Mouse (Mus musculus) cerebellum, adult 11 months (tissue): Measurements from ENCODE around the gene Peli2.

ENCODE experiments used
- DNase-seq: peaks from one replicate; pipeline ENCODE4 v3.0.0; 2022

Peli2 gene

DNA sequence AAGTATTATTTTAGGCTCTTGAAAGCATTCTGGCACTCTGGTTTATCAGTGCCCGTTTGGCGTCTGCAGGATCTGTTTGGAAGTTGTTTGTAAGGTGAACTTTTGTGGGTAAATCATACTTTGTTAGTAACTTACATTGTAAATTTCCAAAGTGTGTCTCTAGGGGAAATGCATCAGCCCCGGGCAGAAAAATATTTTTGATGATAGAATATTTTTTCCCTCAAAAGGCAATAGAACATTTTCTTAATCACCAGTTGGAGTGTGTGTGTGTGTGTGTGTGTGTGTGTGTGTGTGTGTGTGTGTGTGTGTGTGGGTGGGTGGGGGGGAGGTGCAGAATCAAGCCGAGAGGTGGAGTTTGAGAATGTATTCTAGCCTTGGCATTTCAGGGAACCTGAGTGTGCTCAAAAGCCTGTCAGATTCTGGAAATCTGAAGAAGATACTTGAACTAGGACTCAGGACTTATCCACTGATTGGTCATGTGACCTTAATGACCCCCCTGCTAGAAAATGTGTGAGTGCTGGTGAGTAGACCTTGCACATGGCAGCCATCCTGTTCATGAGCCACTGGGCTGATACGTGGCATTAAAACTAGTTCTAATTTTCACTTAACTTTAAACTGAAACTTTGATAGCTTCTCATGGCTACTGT is 33.4 kb downstream of the Peli2 start:
- no peak for DNase-seq

- no peak for DNase-seq
Observed at GRCm38 (mm10) chr14:48154641-48155040, 34.0 kb downstream of the Peli2 start.

GRCm38 (mm10) chr14:48155153-48155552 is 34.5 kb downstream of the Peli2 start:
- no peak for DNase-seq

GRCm38 (mm10) chr14:48157085-48157484 is 36.5 kb downstream of the Peli2 start:
- no peak for DNase-seq

GRCm38 (mm10) chr14:48157835-48158234 is 37.2 kb downstream of the Peli2 start:
- DNase-seq = no peak

- no peak for DNase-seq
Observed at GRCm38 (mm10) chr14:48159401-48159800, 38.8 kb downstream of the Peli2 start.

DNA sequence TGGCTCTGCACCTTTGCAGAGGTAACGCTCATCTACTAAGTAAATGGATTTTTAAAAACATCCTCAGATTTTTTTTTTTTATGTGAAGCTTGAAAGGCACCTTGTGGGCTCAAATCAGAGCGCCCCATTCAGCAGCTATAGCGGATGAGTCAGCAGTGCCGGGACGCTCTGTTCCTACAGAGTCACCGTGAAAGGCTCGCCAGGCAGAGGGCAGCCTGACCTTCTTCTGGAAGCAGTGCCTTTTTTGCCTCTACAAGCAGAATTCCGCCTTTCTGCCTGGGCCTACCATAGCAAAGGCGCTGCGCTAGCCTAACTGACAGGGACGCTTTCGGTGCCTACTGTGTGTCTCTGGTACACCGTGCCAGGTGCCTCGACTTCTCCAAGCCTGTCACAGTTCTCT is 41.8 kb downstream of the Peli2 start:
- no peak for DNase-seq

DNA sequence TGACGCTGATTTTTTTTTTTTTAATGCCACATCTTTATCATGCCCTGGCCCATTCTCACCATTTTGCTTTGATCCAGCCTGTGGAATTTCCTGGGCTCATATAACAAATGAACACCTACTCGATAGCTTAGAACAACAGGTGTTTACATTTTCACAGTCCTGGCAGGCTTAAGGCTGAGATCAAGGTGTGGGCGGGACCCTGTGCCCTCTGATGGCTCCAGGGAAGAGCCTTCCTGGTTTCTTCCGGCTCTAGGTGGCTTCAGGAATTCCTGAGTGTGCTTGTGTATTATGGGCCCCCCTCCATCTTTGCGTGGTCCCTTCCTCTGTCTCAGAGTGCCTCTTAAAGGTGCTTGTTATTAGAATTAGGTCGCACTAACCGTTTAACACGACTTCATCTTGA is 44.3 kb downstream of the Peli2 start:
- DNase-seq = no peak

DNA sequence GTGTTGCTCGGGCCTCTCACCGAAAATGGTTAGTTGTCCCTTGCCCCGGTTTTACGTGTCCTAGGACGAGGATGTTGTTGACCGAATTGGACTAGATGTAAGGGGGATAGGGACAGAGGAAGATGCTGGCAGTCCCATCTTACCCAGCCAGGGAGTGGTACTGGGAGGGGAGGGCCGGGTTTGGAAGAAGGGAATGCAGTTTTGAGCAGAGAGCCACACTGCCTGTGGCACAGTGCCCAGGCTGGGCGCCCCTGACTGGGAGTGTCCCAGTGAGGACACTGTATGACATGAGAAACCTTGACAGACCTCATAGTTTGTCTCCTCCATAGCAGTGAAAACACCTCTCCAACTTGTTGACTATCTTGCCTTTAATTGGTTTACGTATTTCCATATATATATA is 45.8 kb downstream of the Peli2 start:
- no peak for DNase-seq

- no peak for DNase-seq
Observed at GRCm38 (mm10) chr14:48167020-48167419, 46.4 kb downstream of the Peli2 start.

DNA sequence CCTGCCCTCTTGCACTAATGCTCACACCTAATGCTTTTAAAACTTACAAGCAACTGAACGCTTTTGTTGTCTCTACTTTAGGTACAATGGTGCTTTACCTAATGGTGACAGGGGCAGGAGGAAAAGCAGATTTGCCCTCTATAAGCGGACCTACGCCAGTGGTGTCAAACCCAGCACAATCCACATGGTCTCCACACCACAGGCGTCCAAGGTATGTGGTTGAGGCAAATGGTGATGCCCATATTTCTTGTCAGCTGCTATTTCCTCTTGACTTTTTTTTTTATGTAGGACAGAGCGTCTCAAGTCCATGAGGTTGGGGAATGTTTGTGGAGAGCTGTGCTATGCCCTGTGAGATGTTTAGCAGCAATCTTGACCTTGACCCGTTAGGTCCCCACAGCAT is 47.5 kb downstream of the Peli2 start:
- no peak for DNase-seq

- peak; percentile 35 for DNase-seq
Observed at GRCm38 (mm10) chr14:48169970-48170369, 49.3 kb downstream of the Peli2 start.

- no peak for DNase-seq
Observed at GRCm38 (mm10) chr14:48171268-48171667, 50.6 kb downstream of the Peli2 start.

DNA sequence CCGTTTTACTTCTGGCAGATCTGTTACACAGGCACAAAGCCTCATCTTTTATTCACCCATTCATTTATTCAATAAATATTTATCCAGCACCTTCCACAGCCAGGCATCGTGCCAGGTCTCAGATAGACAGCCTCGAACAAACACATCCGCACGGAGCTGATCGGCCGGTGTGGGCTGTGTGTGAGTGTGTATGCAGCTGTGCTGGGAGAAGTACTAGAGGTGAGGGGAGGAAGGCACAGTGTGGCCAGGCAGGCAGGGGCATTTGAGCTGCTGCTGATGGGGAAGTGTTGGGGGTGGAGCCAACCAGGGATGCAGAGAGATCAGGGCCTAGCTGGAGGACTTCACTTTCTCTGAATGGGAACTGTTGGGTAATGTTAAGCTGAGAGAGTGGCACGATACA is 51.4 kb downstream of the Peli2 start:
- DNase-seq = no peak

DNA sequence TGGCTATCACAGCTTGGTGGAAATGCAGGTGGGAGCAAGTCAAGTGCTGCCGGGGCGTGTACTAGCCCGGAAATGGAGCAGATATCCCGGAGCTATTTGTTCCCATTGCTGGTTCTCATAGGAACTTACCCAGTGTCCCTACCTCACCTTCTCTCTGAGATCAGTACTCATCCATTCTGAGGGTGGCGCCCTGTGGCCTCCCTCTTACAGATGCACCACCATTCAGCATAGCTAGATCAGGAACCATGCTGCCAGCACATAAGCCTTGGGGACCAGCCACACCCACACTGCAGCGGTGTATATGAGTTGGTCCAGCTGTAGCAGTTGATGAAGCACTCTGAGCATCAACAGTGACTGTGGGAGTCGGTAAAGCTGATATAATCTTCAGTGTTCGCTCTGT is 52.3 kb downstream of the Peli2 start:
- no peak for DNase-seq

DNA sequence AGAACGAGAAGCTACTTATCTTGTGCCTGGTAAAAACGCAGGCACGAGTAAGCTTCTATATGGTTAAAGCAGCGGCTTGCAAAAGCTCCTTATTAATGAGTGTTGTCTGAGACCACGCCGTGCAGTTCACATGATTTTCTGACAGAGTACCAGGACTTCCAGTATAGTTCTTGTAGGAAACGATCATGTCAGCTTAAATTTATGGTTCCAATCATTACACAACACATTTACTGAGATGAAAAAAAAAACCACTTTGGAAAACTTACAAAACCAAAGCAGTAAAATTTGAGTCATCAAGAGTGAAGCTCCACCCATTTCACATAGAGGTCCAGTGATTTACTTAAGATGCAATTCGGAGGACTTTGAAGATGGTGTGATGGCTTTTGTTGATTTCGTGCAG is 53.2 kb downstream of the Peli2 start:
- no peak for DNase-seq

GRCm38 (mm10) chr14:48174356-48174755 is 53.7 kb downstream of the Peli2 start:
- no peak for DNase-seq

GRCm38 (mm10) chr14:48175115-48175514 is 54.5 kb downstream of the Peli2 start:
- no peak for DNase-seq

DNA sequence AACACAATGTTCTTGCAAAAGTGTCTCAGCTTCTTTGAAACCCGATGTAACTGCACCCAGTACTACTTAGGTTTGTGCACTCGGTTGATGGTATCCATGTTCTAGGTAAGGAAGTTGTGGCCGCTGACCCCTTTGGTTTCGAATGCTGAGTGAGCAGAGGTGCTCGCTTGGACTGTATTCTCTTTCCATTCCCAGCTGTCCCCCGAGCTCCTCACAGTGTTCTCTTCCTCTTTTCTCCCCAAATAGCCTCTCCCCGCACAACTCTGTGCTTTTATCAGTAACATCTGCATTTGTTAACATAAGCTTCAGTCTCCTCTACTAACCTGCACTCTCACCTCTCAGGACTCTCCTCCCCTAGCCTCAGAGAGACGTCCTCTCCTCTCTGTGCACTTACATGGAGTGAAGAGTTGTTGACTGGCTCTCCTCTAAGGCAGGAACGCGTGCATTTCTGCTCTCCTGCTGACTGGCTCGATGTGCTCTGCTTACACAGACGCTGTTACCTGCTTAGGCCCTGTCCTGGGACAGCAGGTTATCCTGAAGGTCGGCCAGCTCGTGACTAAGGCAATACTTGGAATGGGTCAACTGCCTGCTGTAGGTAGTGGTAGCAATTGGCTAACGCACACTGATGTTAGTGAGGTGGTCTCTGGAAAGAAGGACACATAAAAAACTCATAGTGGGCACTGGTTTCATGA is 57.8 kb downstream of the Peli2 start:
- DNase-seq = no peak

DNA sequence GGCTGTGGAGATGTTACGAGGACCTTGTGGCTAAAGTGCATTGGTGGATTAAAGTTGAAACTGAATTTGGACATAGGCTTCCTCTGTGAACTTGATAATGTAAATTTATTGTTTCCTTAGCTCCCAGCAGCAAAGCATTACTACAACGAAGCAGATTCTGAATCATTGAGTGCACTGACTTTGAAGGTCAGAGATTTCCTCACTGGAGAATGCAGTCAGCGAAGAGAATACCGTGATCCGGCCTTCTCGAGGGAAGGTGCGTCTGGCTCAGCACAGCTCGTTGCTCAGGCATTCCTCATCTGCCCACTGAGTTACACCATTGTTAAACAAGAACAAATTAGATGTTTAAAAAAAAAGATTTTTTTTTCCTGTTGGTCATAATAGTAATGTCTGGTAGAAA is 58.4 kb downstream of the Peli2 start:
- no peak for DNase-seq

- no peak for DNase-seq
Observed at GRCm38 (mm10) chr14:48186302-48186701, 65.7 kb downstream of the Peli2 start.

DNA sequence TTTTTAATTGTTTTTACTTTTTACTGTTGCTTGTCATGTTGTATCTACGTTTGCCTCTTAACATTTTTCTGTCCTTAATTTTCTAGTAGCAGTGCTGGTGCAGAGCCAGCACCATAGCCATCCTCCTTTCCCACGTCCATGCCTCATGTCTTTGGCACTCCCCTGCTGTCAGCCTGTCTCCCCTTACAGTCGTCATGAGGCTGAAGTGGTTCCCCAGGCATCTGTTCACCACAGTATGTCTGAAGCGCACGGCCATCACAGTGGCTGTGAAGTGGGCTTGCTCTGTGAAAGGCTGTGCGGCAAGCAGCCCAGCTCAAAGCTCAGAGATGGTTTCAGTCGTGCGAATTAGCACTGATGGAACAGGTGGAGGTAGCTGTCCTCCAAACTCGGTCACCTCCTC is 66.5 kb downstream of the Peli2 start:
- no peak for DNase-seq

GRCm38 (mm10) chr14:48189330-48189729 is 68.7 kb downstream of the Peli2 start:
- DNase-seq = no peak

- DNase-seq = no peak
Observed at GRCm38 (mm10) chr14:48190946-48191345, 70.3 kb downstream of the Peli2 start.

- DNase-seq = no peak
Observed at GRCm38 (mm10) chr14:48191925-48192324, 71.3 kb downstream of the Peli2 start.
